Mouse (Mus musculus): ENCODE measurements around the gene Egf.

- TF ChIP-seq POLR2A (IDR thresholded peaks at IDR 0.05; ENCODE audit: borderline replicate concordance, low read depth, low read length): no peak
- TF ChIP-seq CTCF (IDR thresholded peaks at IDR 0.05; ENCODE audit: low read depth, low read length): no peak
These were observed 115.4 kb downstream of the Egf start for GRCm38 (mm10) chr3:129639701-129640100.
